Mouse (Mus musculus) heart, embryonic 11.5 days (tissue): Measurements from ENCODE around the gene Sbds. TPM values are rescaled to one million over a fixed set of nuclear protein-coding genes. Genes with fewer than 3 reads are reported as not detected.

Experiments used
- ATAC-seq: fragments of 200-750 bp; cut with Nextera tagmentation; replicated peaks from 2 replicates; pipeline ENCODE4 v1.8.0; 2017; ENCODE audit warnings: moderate library complexity; ENCODE audit not compliant: insufficient number of reproducible peaks, low FRiP score, low TSS enrichment
- H3K27ac ChIP-seq: fragments of 300-500 bp; sonication (generic); 2 replicates; pipeline ENCODE4 v1.5.1; 2014; ENCODE audit warnings: mild to moderate bottlenecking, low read depth, low read length
- H3K27me3 ChIP-seq: fragments of 300-500 bp; sonication (generic); 2 replicates; pipeline ENCODE4 v1.6.1; 2014; ENCODE audit warnings: mild to moderate bottlenecking, low read length, mixed read lengths; ENCODE audit not compliant: control insufficient read depth, insufficient read depth
- H3K36me3 ChIP-seq: fragments of 300-500 bp; sonication (generic); 2 replicates; pipeline ENCODE4 v1.6.1; 2014; ENCODE audit warnings: mild to moderate bottlenecking, low read length, moderate library complexity, mixed read lengths; ENCODE audit not compliant: control insufficient read depth, insufficient read depth
- H3K4me1 ChIP-seq: fragments of 300-500 bp; sonication (generic); 2 replicates; pipeline ENCODE4 v1.6.1; 2014; ENCODE audit warnings: low read length; ENCODE audit not compliant: control insufficient read depth, insufficient read depth
- H3K4me2 ChIP-seq: fragments of 300-500 bp; sonication (generic); 2 replicates; pipeline ENCODE4 v1.6.1; 2014; ENCODE audit warnings: mild to moderate bottlenecking, moderate library complexity
- H3K4me3 ChIP-seq: fragments of 300-500 bp; sonication (generic); 2 replicates; pipeline ENCODE4 v1.5.1; 2014; ENCODE audit warnings: low read depth, low read length
- H3K9ac ChIP-seq: fragments of 300-500 bp; sonication (generic); 2 replicates; pipeline ENCODE4 v1.6.1; 2014; ENCODE audit warnings: mild to moderate bottlenecking, low read depth, low read length, moderate library complexity
- H3K9me3 ChIP-seq: fragments of 300-500 bp; sonication (generic); replicated peaks from 2 replicates; pipeline ENCODE4 v1.6.1; 2016; ENCODE audit warnings: low read length; ENCODE audit not compliant: control insufficient read depth
- WGBS: fragments of 180-500 bp; shearing (Covaris S2); extraction: QIAGEN DNeasy Blood & Tissue Kit; methylation state at CpG from one replicate; pipeline ENCODE4 v1.1.7; 2014; ENCODE audit not compliant: insufficient replicate concordance; 5-methylcytosine and 5-hydroxymethylcytosine counted together
- polyA plus RNA-seq: library from polyadenylated mRNA; unstranded; fragments of >200 nt; fragmentation: Nextera tagmentation; extraction: Ambion mirVana; gene quantifications from 2 replicates; pipeline ENCODE4 v1.2.1, GENCODE M21; 2014

The Sbds gene
- polyA plus RNA-seq, 1 experiment from 2014 or later = 58.2 TPM

DNA sequence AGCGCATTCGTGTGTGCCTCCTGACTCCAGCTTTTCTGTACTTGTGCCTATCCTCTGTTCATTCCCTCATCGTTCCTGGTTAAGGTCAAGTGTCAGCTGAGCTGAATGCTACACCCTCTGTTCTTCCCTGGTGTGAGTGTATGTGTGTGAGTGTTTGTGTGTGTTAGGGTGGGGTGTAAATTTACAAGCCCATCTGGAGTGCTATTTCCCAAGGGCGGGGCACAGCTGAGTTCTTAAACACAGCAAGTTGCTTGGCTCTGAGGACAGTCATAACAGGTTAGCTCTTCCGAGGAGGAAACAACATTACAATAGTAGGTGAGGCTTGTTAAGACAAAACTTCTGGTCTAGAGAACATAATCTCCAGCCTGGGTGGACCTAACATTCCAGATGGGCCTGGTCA, 37.0 kb downstream of the Sbds start:
- no peaks in the 10 kb centered on the region for H3K9me3 ChIP-seq
- H3K4me1 ChIP-seq = peaks cover 10% of the 10 kb centered on the region
- no peak overlapping the region for H3K4me2 ChIP-seq
- H3K4me3 ChIP-seq = no peak overlapping the region
- no peaks in the 10 kb centered on the region for H3K27me3 ChIP-seq
- H3K27ac ChIP-seq = no peak overlapping the region
- ATAC-seq = no peak
- no peak overlapping the region for H3K9ac ChIP-seq
- 87% methylated on average over 5 of the region's 5 CpGs for WGBS
- no peaks in the 10 kb centered on the region for H3K36me3 ChIP-seq

DNA sequence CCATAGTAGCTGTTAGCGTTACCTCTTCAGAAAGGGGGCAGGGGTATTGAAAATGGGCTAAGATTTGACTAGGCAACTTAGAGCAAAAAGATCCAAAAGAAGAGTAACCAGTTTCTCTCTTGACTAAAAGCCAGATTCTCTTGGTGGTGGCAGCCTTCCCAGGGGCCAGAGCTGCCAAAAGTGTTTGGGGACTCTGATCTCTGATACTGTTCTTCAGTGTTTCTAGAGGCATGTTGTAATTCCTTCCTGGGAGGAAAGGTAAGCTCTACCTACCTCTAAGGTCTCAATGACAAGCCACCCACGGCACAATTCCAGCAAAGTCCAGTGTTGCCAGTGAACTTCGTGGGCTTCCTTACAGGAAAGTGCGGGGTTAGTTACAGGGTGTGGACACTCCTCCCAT, 37.9 kb downstream of the Sbds start:
- Histone ChIP-seq H3K4me3 (no peak overlapping the region), H3K27ac (no peak overlapping the region), H3K4me1 (peaks cover 7% of the 10 kb centered on the region), H3K9ac (no peak overlapping the region), H3K4me2 (no peak overlapping the region), H3K36me3 (no peaks in the 10 kb centered on the region; the same call in 1 of the 2 replicates), H3K9me3 (no peaks in the 10 kb centered on the region), H3K27me3 (no peaks in the 10 kb centered on the region)
- WGBS = 89% methylated on average over 4 of the region's 4 CpGs
- no peak for ATAC-seq

DNA sequence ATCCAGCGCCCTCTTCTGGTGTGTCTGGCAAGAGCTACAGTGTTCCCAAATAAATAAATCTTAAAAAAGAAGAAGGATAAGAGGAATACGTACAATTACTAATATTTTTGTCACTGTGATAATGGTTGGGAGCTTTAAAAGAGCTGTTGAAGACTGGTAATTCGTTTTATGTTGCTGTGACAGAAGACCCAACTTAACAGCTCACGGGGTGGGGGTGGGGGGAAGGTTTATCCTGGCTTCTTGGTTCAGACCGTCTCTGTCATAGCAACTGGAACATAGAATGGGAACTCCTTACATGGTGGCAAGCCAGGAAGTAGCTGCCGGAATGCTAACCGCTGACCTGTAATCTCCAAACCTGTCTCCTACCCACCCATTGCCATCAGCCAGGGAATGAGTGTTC, 38.5 kb downstream of the Sbds start, which contains the start of gene Tmem248:
Tmem248 (plus strand) TSS at position 301 of the 400 bp plus-strand sequence.
- Histone ChIP-seq H3K4me3 (no peak within 1 kb of the TSS), H3K9ac (no peak within 1 kb of the TSS), H3K36me3 (peaks cover 4% of the 10 kb centered on the region; the same call in 1 of the 2 replicates), H3K27ac (no peak within 1 kb of the TSS), H3K4me2 (no peak within 1 kb of the TSS), H3K9me3 (no peaks in the 10 kb centered on the region), H3K4me1 (peaks cover 7% of the 10 kb centered on the region), H3K27me3 (no peaks in the 10 kb centered on the region)
- no peak for ATAC-seq
- WGBS = 74% methylated on average over 7 of the region's 7 CpGs

DNA sequence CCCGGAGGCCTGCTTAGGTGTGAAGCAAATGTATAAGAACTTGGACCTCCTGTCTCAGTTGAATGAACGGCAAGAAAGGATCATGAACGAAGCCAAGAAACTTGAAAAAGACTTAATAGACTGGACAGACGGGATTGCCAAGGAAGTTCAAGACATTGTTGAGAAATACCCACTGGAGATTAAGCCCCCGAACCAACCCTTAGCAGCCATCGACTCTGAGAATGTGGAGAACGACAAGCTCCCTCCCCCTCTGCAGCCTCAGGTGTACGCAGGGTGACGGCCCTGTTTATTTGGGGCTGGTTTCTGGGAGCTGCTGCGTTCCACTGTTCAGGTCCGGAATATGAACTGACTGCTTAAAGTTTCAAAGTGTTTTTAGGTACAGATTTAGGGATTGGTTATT, 42.4 kb downstream of the Sbds start:
- 89% methylated on average over 11 of the region's 11 CpGs for WGBS
- H3K27me3 ChIP-seq = no peaks in the 10 kb centered on the region
- H3K27ac ChIP-seq = no peak overlapping the region
- no peak for ATAC-seq
- no peaks in the 10 kb centered on the region for H3K4me1 ChIP-seq
- no peaks in the 10 kb centered on the region for H3K9me3 ChIP-seq
- H3K4me2 ChIP-seq = no peak overlapping the region
- no peak overlapping the region for H3K9ac ChIP-seq
- peaks cover 25% of the 10 kb centered on the region for H3K36me3 ChIP-seq
- H3K4me3 ChIP-seq = no peak overlapping the region

DNA sequence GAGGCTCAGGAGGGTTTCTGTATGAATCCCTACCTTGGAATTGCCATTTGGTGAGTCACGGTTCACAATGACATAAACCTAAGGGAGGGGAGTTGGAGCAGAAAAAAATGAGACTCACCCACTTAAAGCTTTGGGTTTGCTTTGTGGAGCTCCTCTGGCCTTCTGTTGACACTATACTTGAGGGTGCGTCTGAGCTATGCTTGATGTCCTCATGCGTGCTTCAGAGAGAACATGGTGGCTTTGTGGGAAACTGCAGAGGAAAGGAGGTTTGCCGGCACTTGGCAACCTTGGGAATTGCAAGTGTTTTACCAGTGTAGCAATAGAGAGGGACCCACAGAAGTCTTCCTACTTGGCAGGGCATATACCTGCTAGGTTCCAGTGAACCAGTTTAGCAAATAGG, 48.0 kb downstream of the Sbds start:
- Histone ChIP-seq H3K4me2 (no peak overlapping the region), H3K27ac (no peak overlapping the region), H3K4me3 (no peak overlapping the region), H3K9me3 (no peaks in the 10 kb centered on the region), H3K4me1 (no peaks in the 10 kb centered on the region), H3K27me3 (no peaks in the 10 kb centered on the region), H3K9ac (no peak overlapping the region), H3K36me3 (peaks cover 27% of the 10 kb centered on the region)
- ATAC-seq = no peak
- 85% methylated on average over 4 of the region's 4 CpGs for WGBS

DNA sequence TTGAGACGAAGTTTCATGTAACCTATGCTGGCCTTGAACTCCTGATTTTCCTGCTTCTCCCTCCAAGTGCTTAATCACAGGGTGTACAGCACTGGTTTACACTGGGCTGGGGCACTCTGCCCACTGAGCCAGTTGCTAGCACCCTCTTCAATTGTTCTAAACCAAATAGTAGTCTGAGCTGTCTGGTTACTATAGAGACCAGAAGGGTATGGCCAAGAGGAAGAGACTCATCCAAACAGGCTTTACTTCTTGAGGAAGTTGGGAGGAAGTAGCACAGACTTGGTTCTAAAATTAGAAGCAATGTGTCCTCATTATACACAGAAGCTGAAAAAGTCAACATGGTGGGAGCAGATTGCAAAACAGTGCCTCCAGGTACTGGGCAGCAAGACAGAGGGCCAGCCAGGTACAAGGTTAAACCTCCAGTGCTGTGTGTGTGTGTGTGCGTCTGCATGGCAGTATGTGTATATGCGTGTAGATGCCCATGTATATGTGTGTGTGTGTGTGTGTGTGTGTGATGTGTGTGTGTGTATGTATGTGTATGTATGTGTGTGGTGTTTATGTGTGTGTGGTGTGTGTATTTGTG, 49.8 kb downstream of the Sbds start:
- Histone ChIP-seq H3K4me3 (no peak overlapping the region), H3K9me3 (no peaks in the 10 kb centered on the region), H3K4me1 (no peaks in the 10 kb centered on the region), H3K4me2 (no peak overlapping the region), H3K27ac (no peak overlapping the region), H3K36me3 (peaks cover 27% of the 10 kb centered on the region), H3K27me3 (no peaks in the 10 kb centered on the region), H3K9ac (no peak overlapping the region)
- no peak for ATAC-seq
- WGBS = 94% methylated on average over 3 of the region's 3 CpGs

DNA sequence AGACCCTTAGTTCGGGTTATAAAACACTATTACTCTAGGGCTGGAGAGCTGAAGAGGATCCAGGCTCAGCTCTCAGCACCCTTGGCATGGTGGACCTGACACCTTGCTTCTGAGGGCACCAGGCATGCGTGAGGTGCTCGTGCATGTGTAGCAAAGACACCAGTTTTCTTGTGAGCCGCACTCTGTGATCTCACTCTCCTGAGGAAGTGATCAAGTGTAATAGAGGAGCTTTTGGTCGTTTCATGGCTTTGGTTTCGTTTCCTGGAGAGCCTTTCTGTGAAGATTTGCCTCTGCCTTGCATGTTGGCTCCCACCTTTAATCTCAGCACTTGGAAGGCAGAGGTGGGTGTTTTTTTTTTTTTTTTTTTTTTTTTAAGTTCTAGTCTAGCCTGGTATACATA, 50.8 kb downstream of the Sbds start:
- Histone ChIP-seq H3K4me1 (no peaks in the 10 kb centered on the region), H3K4me3 (no peak overlapping the region), H3K9ac (no peak overlapping the region), H3K36me3 (peaks cover 17% of the 10 kb centered on the region), H3K27ac (no peak overlapping the region), H3K9me3 (no peaks in the 10 kb centered on the region), H3K27me3 (no peaks in the 10 kb centered on the region), H3K4me2 (no peak overlapping the region)
- ATAC-seq = no peak
- WGBS = 87% methylated on average over 6 of the region's 6 CpGs

DNA sequence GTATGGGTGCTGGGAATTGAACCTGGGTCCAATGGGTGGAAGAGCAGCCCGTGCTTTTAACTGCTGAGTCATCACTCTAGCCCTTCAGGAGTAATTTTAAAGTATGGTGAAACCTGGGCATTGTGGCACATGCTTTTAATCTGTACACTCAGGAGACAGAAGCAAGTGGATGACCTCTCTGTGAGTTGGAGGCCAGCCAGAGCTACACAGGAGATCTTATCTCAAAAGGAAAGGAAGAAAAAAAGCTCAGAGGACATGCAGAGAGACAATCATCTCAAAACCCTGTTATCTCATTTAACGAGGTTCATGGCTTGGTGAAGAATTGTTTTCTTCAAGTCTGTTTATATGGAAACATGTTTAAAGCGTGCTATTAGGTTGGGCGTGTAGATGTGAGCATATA, 51.4 kb downstream of the Sbds start:
- ATAC-seq = no peak
- Histone ChIP-seq H3K4me3 (no peak overlapping the region), H3K4me1 (no peaks in the 10 kb centered on the region), H3K9me3 (no peaks in the 10 kb centered on the region), H3K27ac (no peak overlapping the region; the same call in 1 of the 2 replicates), H3K36me3 (peaks cover 15% of the 10 kb centered on the region), H3K27me3 (no peaks in the 10 kb centered on the region), H3K9ac (no peak overlapping the region), H3K4me2 (no peak overlapping the region)
- 71% methylated on average over 4 of the region's 4 CpGs for WGBS

DNA sequence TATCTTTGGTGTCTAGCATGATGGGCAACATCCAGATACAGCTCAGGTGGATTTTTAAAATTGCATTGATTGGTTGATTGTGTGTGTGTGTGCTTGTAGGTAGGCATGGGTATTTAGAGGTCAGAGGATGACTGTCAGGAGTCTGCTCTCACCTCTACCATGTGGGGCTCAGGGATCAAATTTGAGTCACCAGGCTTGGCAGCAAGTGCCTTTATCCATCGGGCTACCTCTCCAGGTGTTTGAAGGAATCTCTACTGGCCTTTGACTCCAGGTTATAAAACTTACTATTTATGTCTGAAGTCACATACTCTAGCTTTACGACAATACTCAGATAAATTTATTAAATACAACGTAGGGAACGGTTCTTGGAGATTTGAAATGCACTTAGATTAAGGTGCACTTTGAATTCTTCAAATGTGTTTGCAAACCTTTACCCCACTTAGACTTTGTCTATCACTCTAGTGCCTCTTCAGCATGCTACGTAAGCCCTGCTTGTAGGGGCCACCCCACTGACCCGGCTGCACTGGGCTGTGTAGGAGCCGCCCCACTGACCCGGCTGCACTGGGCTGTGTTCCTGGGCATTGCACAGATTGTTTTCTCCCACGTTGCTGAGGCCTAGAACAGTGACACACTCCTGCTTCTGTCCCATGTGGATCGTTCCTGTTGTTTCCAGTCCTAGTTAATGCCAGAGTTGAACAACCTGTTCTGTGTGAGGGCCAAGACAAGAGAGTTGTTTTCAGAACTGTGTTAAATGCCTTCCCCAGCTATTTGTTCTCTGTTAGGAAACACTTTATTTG, 54.9 kb downstream of the Sbds start:
- H3K9ac ChIP-seq = no peak overlapping the region
- H3K36me3 ChIP-seq = peaks cover 16% of the 10 kb centered on the region
- no peak for ATAC-seq
- H3K4me3 ChIP-seq = no peak overlapping the region
- H3K27me3 ChIP-seq = no peaks in the 10 kb centered on the region
- no peak overlapping the region for H3K4me2 ChIP-seq
- peaks cover 14% of the 10 kb centered on the region for H3K4me1 ChIP-seq
- no peak overlapping the region for H3K27ac ChIP-seq
- H3K9me3 ChIP-seq = no peaks in the 10 kb centered on the region
- 80% methylated on average over 10 of the region's 10 CpGs for WGBS
